Mouse (Mus musculus) spleen, postnatal 36 days (tissue): ENCODE results near the gene Sry.

Source experiments
- DNase-seq, 2 experiments: peaks; one replicate each; pipeline ENCODE4 v3.0.0; 2022; ENCODE audit warnings: low spot score in 2 of 2, mixed read lengths in 1 of 2

Gene Sry

DNA sequence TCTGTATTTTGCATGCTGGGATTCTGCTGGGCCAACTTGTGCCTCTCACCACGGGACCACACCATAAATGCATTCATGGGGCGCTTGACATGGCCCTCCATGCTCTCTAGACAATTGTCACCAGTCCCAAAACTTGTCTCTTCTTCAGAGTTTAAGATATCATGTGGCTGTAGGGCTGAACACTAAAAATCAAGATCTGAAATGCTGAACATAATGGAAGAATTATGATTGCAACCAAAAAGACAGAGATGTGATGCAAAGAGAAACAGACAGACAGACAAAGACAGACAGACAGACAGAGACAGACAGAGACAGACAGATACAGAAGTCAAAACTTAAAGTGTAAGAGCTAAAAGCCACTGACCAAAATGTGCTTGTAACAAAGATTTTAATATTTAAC, at the start of gene Sry:
Gene Sry, minus strand, starts transcription at position 101 of the 400 bp plus-strand sequence.
- DNase-seq: no peak
